Mouse (Mus musculus) thymus, postnatal 0 days (tissue): Measurements from ENCODE around the gene Agfg1. TPM values are rescaled to one million over a fixed set of nuclear protein-coding genes. Genes with fewer than 3 reads are reported as not detected.

Experiments used
- DNase-seq: peaks from one replicate; pipeline ENCODE4 v3.0.0-alpha.2; 2015; ENCODE audit warnings: low spot score
- polyA plus RNA-seq: library from polyadenylated mRNA; unstranded; fragments of >200 nt; fragmentation: Nextera tagmentation; extraction: Ambion mirVana; gene quantifications from 2 replicates; pipeline ENCODE4 v1.2.1, GENCODE M21; 2015

Agfg1 gene
- polyA plus RNA-seq, 1 experiment from 2014 or later, result 45.2 TPM

- no peak for DNase-seq
Measured at GRCm38 (mm10) chr1:82824147-82824546, 15.1 kb upstream of the Agfg1 start.

GRCm38 (mm10) chr1:82825256-82825655, 14.0 kb upstream of the Agfg1 start:
- no peak for DNase-seq

DNA sequence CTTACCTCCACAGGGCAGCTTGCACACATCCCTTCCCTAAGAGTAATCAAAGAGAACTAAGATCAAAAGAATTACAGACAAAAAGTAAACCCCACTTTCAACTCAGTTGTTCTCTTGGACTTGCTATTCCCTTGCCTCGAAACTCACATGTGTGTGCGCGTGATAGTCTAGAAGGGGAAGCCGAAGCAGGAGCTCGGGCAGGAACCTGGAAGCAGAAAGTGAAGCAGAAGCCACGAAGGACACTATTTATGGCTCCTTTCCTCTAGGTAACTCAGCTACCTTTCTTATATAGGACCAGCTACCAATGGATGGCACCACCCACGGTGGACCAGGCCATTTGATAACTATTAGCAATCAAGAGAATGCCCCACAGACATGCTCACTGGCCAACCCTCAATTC, 13.5 kb upstream of the Agfg1 start:
- no peak for DNase-seq

GRCm38 (mm10) chr1:82826911-82827310, 12.4 kb upstream of the Agfg1 start:
- no peak for DNase-seq

GRCm38 (mm10) chr1:82830771-82831170, 8.5 kb upstream of the Agfg1 start:
- peak; percentile 9 for DNase-seq

DNA sequence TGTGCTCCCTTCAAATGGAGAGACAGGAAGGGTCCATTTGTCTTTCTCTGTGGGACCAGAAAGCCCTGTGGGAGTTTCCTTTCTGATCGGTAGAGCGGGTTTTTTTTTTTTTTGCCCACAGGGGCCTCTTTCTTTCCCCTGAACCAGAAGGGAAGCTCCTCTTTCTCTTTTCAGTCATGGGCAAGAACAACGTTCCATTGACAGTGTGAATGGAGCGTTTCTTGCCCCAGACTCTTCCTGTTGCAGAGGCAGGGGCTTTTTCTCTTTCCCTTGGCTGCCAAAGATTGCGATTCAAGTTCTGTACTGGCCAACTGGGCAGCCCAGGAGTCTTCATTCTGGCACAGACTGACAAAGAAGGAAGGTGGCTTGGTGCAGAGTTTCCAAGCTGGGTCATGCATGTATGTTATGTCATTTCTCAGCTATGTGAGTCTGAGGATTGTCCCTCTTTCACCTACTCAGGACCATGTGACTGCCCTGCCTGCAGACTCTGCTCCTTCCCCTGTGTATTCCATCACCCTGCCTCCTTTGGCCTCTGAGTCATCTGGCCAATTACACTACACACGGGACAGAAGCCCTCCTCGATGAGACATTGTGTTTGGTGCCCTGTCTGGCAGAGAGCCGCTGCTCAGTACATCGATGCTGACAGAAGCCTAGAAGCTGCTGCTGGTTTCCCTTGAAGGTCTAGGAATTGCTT, 7.6 kb upstream of the Agfg1 start:
- DNase-seq, result peak; percentile 42

DNA sequence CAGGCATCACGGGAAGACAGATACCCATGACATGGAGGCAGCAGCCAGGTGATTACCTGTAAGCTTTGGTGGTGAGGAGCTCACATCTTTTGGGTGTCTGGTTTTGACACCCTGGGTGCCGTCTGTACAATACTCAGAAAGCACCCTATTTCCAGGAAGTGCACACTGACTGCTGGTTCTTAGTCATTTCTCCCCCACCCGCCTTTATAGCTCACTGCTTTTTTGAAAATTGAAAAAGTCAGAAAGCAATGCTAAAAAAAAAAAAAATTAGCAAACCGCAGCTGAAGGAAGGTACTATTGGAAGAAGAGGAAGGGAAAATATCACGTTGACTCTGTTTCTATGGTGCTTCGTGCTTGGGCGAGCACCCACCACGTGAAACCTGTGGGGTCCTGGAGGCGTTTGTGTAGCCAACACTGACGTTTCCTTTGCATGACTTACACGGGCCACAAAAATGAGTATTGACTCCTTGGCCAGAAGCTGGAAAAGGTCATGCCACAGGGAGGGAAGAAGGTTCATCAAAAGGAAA, 6.7 kb upstream of the Agfg1 start:
- peak; percentile 44 for DNase-seq

GRCm38 (mm10) chr1:82833501-82833900, 5.8 kb upstream of the Agfg1 start:
- DNase-seq, result no peak

- no peak for DNase-seq
Measured at GRCm38 (mm10) chr1:82834572-82834971, 4.7 kb upstream of the Agfg1 start.

DNA sequence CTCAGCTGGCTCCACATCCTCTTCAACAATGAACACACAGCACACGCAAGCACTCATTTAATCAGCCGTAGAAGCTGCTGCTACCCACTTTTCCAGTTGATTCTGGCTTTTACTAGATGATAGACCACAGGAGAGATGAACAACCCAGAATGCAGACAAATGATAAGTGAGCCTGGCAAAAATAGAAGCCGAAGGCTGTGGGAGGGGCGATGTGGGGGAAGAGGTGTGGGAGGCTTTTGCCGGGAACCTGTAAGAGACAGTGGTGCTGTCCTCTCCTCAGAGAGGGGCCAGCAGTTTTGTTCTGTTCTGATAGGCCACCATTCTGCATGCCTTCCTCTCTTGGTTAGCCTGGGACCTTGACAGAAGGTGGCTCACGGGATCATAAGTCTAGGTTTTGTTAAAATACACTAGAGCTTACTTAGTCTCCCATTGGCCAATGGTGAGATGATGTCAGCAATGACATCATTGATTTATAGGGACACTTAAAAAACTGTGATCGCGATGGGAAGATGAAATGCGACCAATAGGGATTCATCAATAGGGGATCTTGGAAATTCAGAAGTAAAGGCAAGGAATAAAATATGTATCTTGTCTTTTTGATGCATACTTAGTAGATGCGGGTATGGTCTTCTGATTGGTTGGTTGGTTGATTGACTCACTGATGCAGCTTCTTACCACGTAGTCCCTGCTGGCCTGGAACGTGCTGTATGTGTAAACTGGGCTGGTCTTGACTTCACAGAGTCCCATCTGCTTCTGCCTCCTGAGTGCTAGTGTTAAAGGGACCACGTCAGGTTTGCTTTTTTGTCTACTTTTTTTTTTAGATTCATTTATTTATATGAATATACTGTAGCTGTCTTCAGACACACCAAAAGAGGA, 2.7 kb upstream of the Agfg1 start:
- DNase-seq, result no peak

DNA sequence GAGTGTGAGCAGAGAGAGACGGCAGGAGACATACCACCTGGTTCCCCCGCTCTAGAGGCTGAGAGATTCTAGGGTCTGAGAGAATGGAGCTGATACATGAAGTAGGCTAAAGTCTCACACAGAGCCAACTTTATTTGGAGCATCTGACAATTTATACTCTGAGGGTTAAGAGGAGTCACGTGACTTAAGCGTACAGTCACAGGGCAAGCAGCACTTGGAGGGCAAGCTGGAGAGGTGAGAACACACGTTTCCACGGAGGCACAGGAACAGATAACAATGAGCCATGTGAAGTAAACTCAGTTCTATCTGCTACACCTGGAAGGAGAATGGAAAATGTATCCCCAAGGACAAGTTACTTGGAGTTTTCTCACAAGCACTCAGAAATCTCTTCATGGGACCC, 1.7 kb upstream of the Agfg1 start:
- DNase-seq, result no peak

GRCm38 (mm10) chr1:82838469-82839295, 601 bp upstream of the Agfg1 start:
- no peak for DNase-seq

DNA sequence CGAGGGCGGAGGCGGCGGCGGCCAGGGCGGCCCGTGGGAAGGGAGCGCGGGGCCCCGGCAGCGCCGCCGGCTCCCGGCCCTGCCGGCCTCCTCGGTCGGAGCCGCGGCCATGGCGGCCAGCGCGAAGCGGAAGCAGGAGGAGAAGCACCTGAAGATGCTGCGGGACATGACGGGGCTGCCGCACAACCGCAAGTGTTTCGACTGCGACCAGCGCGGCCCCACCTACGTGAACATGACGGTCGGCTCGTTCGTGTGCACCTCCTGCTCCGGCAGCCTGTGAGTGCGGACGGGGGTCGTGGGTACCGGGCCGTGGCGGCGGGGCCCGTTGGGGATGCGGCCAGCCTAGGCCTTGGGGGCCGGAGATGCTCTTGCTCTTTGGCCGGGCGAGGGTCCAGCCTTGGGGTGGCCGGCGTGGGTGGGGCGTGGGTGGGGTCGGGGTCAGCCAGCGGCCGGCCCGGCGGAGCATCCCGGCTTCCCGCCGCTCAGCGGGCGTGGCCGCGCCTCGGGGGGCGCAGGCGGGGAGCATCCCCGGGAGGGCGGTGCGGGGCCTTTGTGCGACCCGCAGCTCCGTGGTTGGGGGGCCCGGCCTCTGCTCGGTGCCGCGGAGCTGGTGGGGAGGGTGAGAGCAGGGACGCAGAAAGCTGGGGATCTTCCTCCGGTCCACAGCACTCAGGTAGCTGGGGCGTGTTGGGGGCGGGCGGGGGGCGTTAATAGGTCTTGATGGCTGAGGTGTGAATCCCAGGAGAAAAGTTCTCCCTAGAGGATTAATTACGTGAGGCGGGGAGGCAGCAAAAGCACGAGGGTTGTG, 535 bp downstream of the Agfg1 start:
- no peak for DNase-seq

GRCm38 (mm10) chr1:82855729-82856128, 16.4 kb downstream of the Agfg1 start:
- DNase-seq, result no peak

DNA sequence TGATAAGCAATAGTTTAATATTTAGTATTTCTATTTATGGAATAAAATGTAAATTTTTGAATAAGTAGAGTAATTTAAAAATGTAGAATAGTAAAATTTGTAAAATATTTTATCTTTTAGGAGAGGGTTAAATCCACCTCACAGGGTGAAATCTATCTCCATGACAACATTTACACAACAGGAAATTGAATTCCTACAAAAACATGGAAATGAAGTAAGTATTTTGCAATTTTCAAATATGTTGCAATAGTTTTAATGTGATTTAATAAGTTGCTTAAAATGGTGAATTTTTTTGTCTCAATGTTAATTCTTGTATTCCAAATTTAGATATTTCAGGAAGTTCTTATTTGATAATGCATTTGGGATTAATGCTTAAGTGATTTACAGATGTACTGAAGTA, 19.0 kb downstream of the Agfg1 start:
- no peak for DNase-seq

DNA sequence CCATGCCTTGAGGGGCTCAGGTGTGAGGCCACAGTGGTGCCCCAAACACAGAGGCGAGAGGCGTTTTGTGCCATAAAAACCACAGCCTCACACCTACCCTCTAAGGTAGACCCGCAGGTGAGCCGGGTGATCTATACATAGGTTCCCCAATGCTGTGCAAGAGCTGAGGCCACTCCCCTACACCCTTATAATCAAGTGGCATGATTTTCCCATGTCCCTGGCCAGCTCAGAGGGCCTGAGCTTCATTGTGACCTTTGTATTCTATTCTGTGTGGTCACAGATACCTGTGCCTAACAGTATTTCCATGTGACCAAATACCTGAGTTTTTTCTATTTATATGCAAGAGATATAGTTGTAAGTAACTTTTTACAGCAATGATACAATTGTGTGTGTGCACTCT, 21.1 kb downstream of the Agfg1 start:
- DNase-seq, result no peak

- no peak for DNase-seq
Measured at GRCm38 (mm10) chr1:82870202-82870601, 30.9 kb downstream of the Agfg1 start.

DNA sequence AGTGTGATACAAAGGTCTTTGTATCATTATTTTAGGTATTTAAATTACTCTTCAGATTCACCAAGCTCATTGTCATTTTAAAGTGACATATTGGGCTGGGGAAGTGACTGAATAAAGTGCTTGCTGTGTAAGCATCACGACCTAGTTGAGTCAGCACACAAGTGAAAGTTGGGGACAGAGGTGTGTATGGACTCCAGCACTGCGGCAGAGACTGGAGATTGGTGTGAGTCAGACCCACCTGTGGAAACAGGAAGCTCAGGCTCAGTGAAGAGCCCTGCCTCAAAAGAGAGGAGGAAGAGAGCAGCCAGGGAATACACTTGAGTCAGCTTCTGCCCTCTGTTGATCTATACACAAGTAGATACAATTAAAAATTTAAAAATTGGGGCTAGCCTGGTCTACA, 39.9 kb downstream of the Agfg1 start:
- DNase-seq, result no peak

DNA sequence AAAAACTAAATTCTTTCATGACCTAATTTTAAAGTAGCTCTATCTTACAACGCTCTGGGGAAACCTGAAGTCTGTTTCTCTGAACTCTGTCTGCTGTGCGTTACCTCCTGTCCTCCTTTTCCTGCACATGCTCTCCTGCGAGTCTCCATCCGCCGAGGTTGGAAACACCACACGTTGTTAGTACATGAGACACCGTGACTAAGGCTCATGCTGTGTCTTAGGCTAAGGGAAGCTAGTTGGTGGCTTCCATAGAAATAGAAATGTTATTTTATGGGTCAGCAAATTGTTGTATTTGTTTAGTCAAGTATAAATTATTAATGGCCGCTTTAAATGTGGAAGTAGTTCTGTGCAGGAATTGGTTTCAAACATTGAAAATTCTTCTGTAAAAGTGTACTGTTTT, 40.9 kb downstream of the Agfg1 start:
- DNase-seq, result no peak

DNA sequence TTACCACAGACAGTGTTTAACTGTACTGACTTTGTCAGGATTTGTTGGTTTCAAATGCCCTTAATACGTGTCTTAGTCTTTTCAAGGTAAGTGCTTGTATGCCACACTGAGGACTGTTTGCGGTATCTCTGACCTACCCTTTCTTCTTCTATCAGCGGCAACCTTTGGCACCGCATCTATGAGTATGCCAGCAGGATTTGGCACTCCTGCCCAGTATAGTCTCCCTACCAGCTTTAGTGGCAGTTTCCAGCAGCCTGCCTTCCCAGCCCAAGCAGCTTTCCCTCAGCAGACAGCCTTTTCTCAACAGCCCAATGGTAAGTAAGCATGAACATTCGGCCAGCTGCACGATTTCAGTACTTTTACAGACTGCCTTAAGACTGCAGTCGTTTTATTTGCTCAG, 54.0 kb downstream of the Agfg1 start:
- no peak for DNase-seq

DNA sequence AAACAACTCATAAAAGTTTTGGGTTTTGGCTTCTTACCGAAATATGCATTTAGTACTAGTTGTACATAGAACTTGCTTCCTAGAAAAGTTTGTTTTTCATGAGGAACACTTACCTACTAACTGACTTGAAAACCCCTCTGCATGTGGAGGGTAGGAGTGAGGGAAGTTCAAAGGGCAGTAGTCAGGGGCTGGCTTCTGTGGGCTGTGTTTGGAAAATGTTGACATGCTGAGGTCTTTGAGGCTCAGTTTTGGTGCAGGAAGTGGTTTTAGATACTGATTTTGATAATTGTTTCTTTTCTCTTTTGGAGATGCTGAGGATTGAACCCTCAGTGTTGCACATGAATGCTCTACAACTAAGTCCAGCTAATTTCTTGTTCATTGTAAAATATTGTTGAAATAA, 61.3 kb downstream of the Agfg1 start:
- peak; percentile 61 for DNase-seq
